Mouse (Mus musculus) retina, postnatal 7 days (tissue): ENCODE results near the gene Tmem132c.
A peak's percentile ranks its signal among the peaks of the same experiment; 100 is the strongest.

Source experiments
- DNase-seq: peaks from one replicate; pipeline ENCODE4 v3.0.0-alpha.2; 2012; ENCODE audit warnings: low read depth, low spot score

Gene Tmem132c

DNA sequence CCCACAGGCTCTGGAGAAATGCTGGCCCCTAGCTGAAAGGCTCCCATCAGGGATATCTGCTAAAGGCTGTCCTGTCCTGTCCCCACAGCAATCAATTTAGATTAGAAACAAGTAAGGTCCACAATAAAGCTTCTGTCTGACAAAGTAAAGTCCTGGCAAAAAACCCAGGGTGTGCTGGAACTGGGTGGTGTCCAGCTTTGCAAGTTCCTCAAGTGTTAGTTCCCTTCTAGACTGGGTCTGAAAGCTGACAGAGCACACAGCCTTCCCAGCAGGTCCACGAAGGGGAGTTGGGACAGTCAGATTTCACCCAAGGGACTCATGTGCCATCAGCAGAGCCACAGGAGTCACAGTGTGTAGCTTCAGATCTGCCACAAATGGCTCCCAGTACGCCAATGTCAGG is 365.9 kb downstream of the Tmem132c start:
- DNase-seq, result no peak

DNA sequence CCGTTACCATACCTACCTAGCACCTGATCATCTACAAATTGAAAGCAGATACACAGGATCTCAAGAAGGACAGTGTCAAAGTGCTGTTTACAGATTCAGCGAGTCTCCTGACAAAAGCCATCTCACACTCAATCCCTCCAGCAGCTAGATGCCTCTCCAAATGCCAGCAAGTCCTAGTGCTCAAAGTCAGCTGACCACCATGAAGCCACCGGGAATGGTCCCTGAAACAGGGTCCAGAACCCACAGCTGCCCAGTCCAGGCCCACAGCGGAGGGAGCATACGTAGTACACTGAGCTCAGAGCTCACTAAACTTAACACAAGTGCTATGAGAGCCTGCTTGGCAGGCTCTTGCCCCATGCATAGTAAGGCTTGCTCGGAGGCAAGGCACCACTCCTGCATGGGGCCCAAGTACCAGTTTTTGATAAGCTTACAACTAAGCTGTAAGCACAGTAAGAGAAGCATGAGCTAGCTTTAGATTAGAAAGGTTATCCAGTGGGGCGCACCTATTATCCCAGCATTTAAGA is 367.6 kb downstream of the Tmem132c start:
- DNase-seq, result no peak

DNA sequence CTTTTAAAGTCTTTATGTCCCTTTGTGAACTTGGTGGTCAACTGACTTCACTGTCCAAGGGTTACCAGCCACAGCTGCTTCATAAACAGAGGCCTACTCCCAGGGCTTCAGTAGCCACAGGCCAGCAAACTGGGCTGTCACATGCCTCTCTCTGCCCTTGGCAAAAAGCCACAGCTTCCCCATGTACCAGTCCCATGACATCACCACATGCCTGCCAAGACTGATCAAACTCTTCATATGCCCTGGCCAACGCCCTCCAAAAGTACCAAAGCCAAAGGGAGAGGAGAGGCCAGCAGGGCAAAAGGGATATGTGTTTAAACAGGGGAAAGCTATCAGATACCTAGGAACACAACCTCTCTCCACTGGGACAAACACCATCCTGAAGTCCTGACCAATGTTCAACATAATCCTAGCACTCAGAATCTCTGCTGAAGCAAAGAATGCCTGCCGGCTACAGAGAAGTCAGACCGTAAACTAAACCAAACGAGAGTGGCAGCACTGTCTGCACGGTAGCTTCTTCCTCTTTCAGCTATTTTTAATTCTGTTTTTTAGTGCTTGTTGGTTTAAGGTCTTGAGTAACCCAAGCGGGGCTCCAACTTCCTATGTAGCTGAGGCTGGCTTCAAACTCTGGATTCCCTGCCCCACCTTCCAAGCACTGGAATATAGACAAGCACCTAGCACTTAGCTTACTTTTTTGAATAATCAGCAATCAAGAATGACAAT is 369.3 kb downstream of the Tmem132c start:
- peak; percentile 29 for DNase-seq

DNA sequence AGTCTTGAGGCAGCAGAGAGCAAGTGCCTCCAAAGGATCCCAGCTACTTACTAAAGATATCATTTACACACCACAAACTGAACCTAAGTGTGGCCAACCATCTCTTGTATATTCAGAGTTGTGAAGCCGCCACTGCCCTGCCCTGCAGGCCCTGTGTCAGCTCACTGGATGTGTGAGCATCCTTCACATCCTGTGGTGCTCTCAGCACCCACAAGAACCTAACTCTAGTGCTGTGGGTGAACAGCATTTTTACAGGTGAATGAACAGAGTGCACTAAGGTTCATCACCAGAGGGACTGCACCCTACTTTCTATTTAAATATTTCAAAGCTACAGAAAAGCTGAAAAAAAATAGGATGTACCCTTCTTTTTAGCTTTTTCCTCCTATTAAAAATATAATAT is 370.3 kb downstream of the Tmem132c start:
- no peak for DNase-seq

DNA sequence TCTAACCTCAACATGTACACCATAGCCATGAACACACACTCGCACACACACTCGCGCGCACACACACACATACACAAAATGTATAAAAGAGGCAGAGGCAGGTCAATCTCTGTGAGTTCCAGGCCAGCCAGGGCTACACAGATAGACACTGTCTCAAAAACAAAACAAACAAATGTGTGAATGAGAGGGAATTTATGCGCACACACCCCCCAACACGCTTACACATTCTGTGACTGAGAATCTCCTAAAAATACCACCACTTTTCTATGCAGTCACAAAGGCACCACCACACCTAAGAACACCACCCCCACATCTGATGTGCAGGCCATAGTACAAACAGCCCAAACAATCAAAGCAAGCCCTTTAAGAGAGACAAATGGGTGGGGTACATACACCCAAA is 370.8 kb downstream of the Tmem132c start:
- no peak for DNase-seq
